Mouse (Mus musculus) mouse trophoblast stem cell (cell line): ENCODE measurements around the gene Cela3a.

Source experiments
- in situ Hi-C, 2 experiments: fragments of 300-500 bp; cut with MseI, MboI; formaldehyde crosslinking; loops; 2 replicates in 1 of 2; 3 replicates in 1 of 2; pipeline ENCODE4 v1.15.1; 2025

Cela3a gene

GRCm38 (mm10) chr4:137371596-137372523, 37.7 kb downstream of the Cela3a start:
- in situ Hi-C loops: no loop called here

GRCm38 (mm10) chr4:137369954-137370750, 39.4 kb downstream of the Cela3a start:
- in situ Hi-C loops: no loop called here

- in situ Hi-C loops: no loop called here
These were observed 41.4 kb downstream of the Cela3a start for GRCm38 (mm10) chr4:137368198-137368597.

DNA sequence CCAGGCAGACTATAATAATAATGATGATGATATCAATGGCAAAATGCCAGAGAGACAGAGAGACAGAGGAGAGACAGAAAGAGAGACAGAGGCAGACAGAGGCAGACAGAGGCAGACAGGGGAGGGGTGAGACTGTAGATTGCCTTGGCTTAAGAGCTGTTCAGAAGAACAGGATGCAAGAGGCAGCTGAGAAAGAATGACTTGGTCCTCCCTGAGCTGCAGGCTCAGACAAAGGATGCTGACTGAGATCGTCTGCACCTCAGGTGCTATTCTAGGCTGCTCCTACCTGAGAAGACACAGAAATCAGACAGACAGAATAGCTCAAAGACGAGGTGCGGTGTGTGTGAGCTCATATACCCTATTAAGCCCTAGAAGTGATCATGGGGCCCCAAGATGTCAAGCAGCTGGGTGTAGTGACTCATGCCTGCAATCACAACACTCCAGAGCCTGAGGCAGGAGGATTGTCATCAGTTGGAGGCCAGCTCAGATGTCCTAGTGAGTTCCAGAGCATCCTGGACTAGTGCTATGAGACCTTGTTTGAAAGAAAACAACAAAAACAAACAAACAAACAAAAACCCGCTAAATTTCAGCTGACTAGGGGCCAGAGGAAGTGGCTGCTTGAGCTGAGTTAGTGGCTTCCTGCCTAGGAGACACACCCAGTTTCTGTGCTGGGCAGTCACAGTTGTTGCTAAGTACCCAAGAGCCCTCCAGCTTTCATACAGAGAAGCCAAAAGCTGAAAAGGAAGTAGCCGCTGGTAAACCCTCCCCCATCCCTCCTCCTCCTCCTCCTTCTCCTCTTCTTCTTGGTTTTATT, 42.1 kb downstream of the Cela3a start:
- in situ Hi-C loops: no loop called here

GRCm38 (mm10) chr4:137366097-137366496, 43.5 kb downstream of the Cela3a start:
- in situ Hi-C loops: no loop called here

GRCm38 (mm10) chr4:137365356-137366062, 44.1 kb downstream of the Cela3a start:
- in situ Hi-C loops: no loop called here

DNA sequence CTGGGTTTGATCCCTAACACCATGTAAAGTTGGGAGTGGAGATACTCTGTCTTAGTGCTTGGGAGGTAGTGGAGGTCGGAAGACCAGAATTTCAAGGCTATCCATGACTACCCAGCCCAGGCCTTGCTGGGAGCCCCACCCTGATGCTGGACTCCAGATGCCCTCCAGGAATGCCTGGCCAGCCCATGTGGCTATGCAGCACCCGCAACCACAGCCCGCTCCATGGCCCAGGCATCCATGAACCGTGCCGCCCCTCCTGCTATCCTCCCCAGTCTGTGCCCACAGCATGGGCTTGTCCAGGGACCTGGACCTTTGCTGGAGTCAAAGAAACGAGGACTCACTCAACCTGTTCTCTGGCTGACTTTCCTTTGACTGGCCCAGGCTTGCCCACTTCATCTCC, 44.8 kb downstream of the Cela3a start:
- in situ Hi-C loops: no loop called here

DNA sequence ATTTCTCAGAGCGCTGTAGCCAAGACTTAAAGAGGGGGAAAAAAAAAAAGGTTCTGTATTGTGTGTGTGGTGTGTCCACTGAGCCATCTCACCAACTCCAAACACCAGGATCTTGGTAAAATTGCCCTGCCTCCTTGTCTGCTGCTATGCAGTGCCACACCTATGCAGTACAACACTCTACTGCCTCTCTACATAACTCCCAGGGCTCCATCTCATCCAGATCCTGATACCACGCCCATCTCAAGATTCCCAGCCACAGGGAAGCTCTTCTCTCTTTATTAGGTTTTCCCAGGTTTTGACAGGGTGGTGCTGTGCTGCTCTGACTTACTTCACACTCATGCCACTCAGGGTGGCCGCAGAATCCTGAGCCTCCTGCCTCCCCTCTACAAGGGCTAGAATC, 48.6 kb downstream of the Cela3a start:
- in situ Hi-C loops: no loop called here

GRCm38 (mm10) chr4:137358291-137359002, 51.1 kb downstream of the Cela3a start:
- in situ Hi-C loops: no loop called here

DNA sequence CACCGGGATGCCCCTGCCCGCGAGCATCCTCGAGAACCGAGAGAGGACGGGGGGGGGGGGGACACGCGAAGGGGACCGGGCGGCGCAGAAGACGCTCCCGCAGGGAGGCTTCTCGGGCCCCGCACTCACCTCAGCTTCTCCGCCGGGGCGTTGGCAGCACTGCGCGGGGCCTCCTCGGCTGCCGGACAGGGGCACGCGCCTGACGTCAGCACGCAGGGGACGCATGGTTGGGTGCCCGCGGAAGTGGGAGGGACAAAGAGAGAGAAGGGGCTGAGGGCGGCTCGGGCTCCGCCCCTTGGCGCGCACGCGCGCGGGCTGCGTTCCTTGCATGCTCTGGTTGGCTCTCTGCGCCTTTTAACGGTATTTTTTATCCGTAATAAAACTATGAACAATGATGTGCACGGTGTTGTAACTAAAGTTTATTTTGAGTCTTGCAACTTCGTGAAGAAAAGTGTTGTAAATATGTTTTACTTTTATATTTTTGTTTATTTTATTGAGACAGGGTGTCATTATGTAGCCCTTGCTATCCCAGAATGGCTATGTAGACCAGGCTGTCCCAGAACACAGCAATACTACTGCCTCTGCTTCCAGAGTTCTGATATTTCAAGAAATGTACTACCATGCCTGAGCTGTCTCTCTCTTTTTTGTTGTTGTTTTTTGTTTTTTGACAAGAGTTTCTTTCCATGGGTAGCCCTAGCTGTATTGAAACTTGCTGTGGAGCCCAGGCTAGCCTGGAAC, 51.9 kb downstream of the Cela3a start, which contains the start of gene Cdc42:
TSS of gene Cdc42 (minus strand) at position 204 of the 738 bp plus-strand sequence.
- in situ Hi-C loops: no loop called here

- in situ Hi-C loops: no loop called here
These were observed 52.7 kb downstream of the Cela3a start for GRCm38 (mm10) chr4:137356674-137357510.
